Mouse (Mus musculus): ENCODE results near the gene Myo5a. TPM values are rescaled to one million over a fixed set of nuclear protein-coding genes. Genes with fewer than 3 reads are reported as not detected.
A peak's percentile ranks its signal among the peaks of the same experiment; 100 is the strongest.

Myo5a gene
- polyA plus RNA-seq, 1 experiment from 2014 or later, result 23.3 TPM

DNA sequence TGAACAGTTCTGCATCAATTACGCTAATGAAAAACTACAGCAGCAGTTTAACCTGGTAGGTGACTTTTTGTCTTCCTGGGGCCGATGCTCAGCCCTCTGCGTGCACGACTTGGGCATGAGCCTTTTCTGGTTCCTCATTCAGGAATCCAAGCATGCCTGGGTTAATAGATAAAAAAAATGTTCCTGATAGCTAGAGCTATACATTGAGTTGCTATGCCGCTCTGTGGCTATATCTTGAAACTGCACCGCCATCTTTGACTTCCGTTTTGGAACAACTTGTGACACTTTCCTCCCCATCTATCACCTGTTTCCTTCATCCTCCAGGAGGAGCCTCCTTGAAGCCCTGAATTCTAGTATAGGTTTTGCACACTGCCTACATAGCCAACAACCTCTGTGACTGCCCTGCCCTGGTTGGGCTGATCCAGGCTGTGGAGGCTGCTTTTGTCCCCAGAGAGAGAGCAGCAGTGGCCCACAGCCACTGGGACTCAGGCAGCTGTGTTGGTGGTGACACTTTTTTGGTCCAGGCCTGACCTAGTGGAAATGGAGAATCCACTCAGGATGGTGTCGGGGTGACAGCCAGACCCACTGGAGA lies 191.5 kb downstream of the Myo5a start:
- WGBS, result 63% methylated on average over 8 of the region's 8 CpGs
- Histone ChIP-seq H3K4me1 (ENCODE audit: control insufficient read depth, insufficient read depth, low read length) (no peaks in the 10 kb centered on the region), H3K4me2 (replicated peaks; ENCODE audit: low read depth, low read length) (no peak overlapping the region), H3K27me3 (ENCODE audit: control insufficient read depth, insufficient read depth, low read length) (no peaks in the 10 kb centered on the region), H3K36me3 (ENCODE audit: control insufficient read depth, insufficient read depth, low read length) (no peaks in the 10 kb centered on the region), H3K9me3 (ENCODE audit: control insufficient read depth, low read depth, low read length) (no peaks in the 10 kb centered on the region), H3K27ac (ENCODE audit: low read length) (no peak overlapping the region), H3K9ac (replicated peaks; ENCODE audit: low read depth, low read length) (no peak overlapping the region), H3K4me3 (ENCODE audit: low read depth, low read length) (no peak overlapping the region)
- ATAC-seq (ENCODE audit: insufficient number of reproducible peaks, insufficient read depth, low FRiP score, low read depth), result no peak

- peak; percentile 94 for ATAC-seq (ENCODE audit: insufficient number of reproducible peaks, insufficient read depth, low FRiP score, low read depth)
- WGBS, result 26% methylated on average over 3 of the region's 3 CpGs
- Histone ChIP-seq H3K27ac (ENCODE audit: low read length) (peak overlapping the region; percentile 22; the same call in 1 of the 2 replicates), H3K36me3 (ENCODE audit: control insufficient read depth, insufficient read depth, low read length) (no peaks in the 10 kb centered on the region), H3K9me3 (ENCODE audit: control insufficient read depth, low read depth, low read length) (no peaks in the 10 kb centered on the region), H3K27me3 (ENCODE audit: control insufficient read depth, insufficient read depth, low read length) (no peaks in the 10 kb centered on the region), H3K4me1 (ENCODE audit: control insufficient read depth, insufficient read depth, low read length) (no peaks in the 10 kb centered on the region), H3K4me2 (replicated peaks; ENCODE audit: low read depth, low read length) (no peak overlapping the region), H3K4me3 (ENCODE audit: low read depth, low read length) (no peak overlapping the region), H3K9ac (replicated peaks; ENCODE audit: low read depth, low read length) (no peak overlapping the region)
These were observed 193.3 kb downstream of the Myo5a start for GRCm38 (mm10) chr9:75264008-75264718.

DNA sequence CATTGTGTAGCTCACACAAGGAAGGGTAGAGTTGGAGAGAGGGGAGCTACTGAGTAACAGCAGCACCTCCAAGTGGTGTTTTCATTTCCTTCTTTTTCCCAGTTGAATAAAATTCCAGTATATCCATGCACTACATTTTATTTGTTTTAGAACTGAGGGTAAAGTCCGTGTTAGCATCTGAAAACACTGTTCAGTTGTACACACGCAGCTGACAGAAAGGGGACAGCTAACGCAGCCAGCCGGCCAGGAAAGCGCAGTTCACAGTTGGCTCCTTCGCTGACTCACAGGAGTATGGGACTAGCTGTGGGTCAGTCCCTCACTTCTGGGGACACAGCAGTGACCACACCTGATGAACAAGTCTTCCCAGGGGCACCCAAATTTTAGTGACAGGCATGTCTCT lies 196.3 kb downstream of the Myo5a start:
- Histone ChIP-seq H3K4me1 (ENCODE audit: control insufficient read depth, insufficient read depth, low read length) (no peaks in the 10 kb centered on the region), H3K27ac (ENCODE audit: low read length) (no peak overlapping the region), H3K27me3 (ENCODE audit: control insufficient read depth, insufficient read depth, low read length) (no peaks in the 10 kb centered on the region), H3K9me3 (ENCODE audit: control insufficient read depth, low read depth, low read length) (no peaks in the 10 kb centered on the region), H3K9ac (replicated peaks; ENCODE audit: low read depth, low read length) (no peak overlapping the region), H3K4me3 (ENCODE audit: low read depth, low read length) (no peak overlapping the region), H3K4me2 (replicated peaks; ENCODE audit: low read depth, low read length) (no peak overlapping the region), H3K36me3 (ENCODE audit: control insufficient read depth, insufficient read depth, low read length) (no peaks in the 10 kb centered on the region)
- 78% methylated on average over 6 of the region's 6 CpGs for WGBS
- no peak for ATAC-seq (ENCODE audit: insufficient number of reproducible peaks, insufficient read depth, low FRiP score, low read depth)

GRCm38 (mm10) chr9:75270382-75270781 lies 199.6 kb downstream of the Myo5a start:
- no peaks in the 10 kb centered on the region for H3K4me1 ChIP-seq (ENCODE audit: control insufficient read depth, insufficient read depth, low read length)
- no peak overlapping the region for H3K4me2 ChIP-seq (replicated peaks; ENCODE audit: low read depth, low read length)
- no peak overlapping the region for H3K4me3 ChIP-seq (ENCODE audit: low read depth, low read length)
- H3K9me3 ChIP-seq (ENCODE audit: control insufficient read depth, low read depth, low read length), result no peaks in the 10 kb centered on the region
- H3K9ac ChIP-seq (replicated peaks; ENCODE audit: low read depth, low read length), result no peak overlapping the region
- no peak for ATAC-seq (ENCODE audit: insufficient number of reproducible peaks, insufficient read depth, low FRiP score, low read depth)
- WGBS, result 75% methylated on average over 6 of the region's 6 CpGs
- no peak overlapping the region for H3K27ac ChIP-seq (ENCODE audit: low read length)
- no peaks in the 10 kb centered on the region for H3K27me3 ChIP-seq (ENCODE audit: control insufficient read depth, insufficient read depth, low read length)
- H3K36me3 ChIP-seq (ENCODE audit: control insufficient read depth, insufficient read depth, low read length), result peaks cover 2% of the 10 kb centered on the region; the same call in 1 of the 2 replicates

- no peak overlapping the region for H3K27ac ChIP-seq (ENCODE audit: low read length)
- H3K4me2 ChIP-seq (replicated peaks; ENCODE audit: low read depth, low read length), result no peak overlapping the region
- no peak overlapping the region for H3K9ac ChIP-seq (replicated peaks; ENCODE audit: low read depth, low read length)
- WGBS, result 90% methylated on average over 8 of the region's 8 CpGs
- no peaks in the 10 kb centered on the region for H3K9me3 ChIP-seq (ENCODE audit: control insufficient read depth, low read depth, low read length)
- H3K27me3 ChIP-seq (ENCODE audit: control insufficient read depth, insufficient read depth, low read length), result no peaks in the 10 kb centered on the region
- no peak overlapping the region for H3K4me3 ChIP-seq (ENCODE audit: low read depth, low read length)
- peaks cover 2% of the 10 kb centered on the region; the same call in 1 of the 2 replicates for H3K36me3 ChIP-seq (ENCODE audit: control insufficient read depth, insufficient read depth, low read length)
- no peak for ATAC-seq (ENCODE audit: insufficient number of reproducible peaks, insufficient read depth, low FRiP score, low read depth)
- H3K4me1 ChIP-seq (ENCODE audit: control insufficient read depth, insufficient read depth, low read length), result no peaks in the 10 kb centered on the region
These were observed 200.7 kb downstream of the Myo5a start for GRCm38 (mm10) chr9:75271539-75271938.

Other genes with a start within 250 kb of the Myo5a start
- gene Onecut1, start 209.1 kb upstream of the Myo5a start, polyA plus RNA-seq (2014; fragmentation: Nextera tagmentation; extraction: Ambion mirVana), result 0.51 and 1.8 TPM in 2 replicates
- gene Fam214a, start 118.1 kb upstream of the Myo5a start, polyA plus RNA-seq (2014; fragmentation: Nextera tagmentation; extraction: Ambion mirVana), result 14.2 and 15.0 TPM in 2 replicates
- 299 and 311 TPM in 2 replicates for gene Arpp19, start 33.4 kb upstream of the Myo5a start, polyA plus RNA-seq (2014; fragmentation: Nextera tagmentation; extraction: Ambion mirVana)
- gene Myo5c, start 161.0 kb downstream of the Myo5a start, polyA plus RNA-seq (2014; fragmentation: Nextera tagmentation; extraction: Ambion mirVana), result 13.8 and 14.3 TPM in 2 replicates
- 30.7 and 31.9 TPM in 2 replicates for gene Gnb5, start 235.3 kb downstream of the Myo5a start, polyA plus RNA-seq (2014; fragmentation: Nextera tagmentation; extraction: Ambion mirVana)